Mouse (Mus musculus): ENCODE data around the gene Daglb. TPM values are rescaled to one million over a fixed set of nuclear protein-coding genes. Genes with fewer than 3 reads are reported as not detected.

Daglb gene
- total RNA-seq, 2 experiments from 2014 or later = 7.7 to 7.9 TPM

DNA sequence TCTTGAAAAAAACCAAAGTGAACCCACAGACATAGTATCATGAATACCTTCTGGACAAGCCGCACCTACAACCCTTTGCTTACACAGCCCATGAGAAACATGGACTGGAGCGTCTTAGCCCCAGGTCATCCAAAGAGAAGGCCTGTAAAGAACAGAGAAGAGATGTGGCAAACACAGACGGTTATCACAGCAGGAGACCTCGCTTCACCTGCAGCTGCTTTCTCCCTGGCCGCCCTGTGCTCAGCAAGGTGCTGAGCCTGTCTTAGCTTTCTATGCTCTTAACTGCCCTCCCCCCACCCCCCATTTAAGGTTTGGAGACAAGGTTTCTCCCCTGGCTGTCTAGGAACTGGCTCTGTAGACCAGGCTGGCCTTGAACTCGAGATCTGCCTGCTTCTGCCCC, 90.8 kb downstream of the Daglb start:
- no peak for DNase-seq
- intact Hi-C loops (cut with DNase I) = loop anchor here (5.0 kb wide), 1 partner anchor 352 kb away; the partner anchor contains the start of genes Aimp2 and Pms2

Other genes starting within 250 kb of the Daglb start
- not detected for gene Spdye4a, start 237.7 kb upstream of the Daglb start, total RNA-seq (2021)
- gene Zfp12, start 229.4 kb upstream of the Daglb start, total RNA-seq (2021) = 10 to 100 TPM; 11.3 to 11.8 TPM
- 1 to 10 TPM; 4.0 to 5.5 TPM for gene Zfp316, start 194.6 kb upstream of the Daglb start, total RNA-seq (2021)
- gene Zfp853, start 171.0 kb upstream of the Daglb start, total RNA-seq (2021) = under 1 TPM; 0.32 to 0.38 TPM
- gene E130309D02Rik, start 149.2 kb upstream of the Daglb start, total RNA-seq (2021) = 10 to 100 TPM; 15.2 to 16.6 TPM
- 10 to 100 TPM; 31.6 to 33.0 TPM for gene Zdhhc4, start 135.3 kb upstream of the Daglb start, total RNA-seq (2021)
- gene Grid2ip, start 107.2 kb upstream of the Daglb start, total RNA-seq (2021) = under 1 TPM in 1 of 2 experiments, not detected in 1; 0.12 TPM
- gene Kdelr2, start 60.7 kb upstream of the Daglb start, total RNA-seq (2021) = 10 to 100 TPM; 61.5 to 62.7 TPM
- gene Rac1, start 63.5 kb downstream of the Daglb start, total RNA-seq (2021) = 100 to 1,000 TPM; 257 to 259 TPM
- 10 to 100 TPM; 62.2 to 66.8 TPM for gene Cyth3, start 157.9 kb downstream of the Daglb start, total RNA-seq (2021)